In the genomic region with DNA sequence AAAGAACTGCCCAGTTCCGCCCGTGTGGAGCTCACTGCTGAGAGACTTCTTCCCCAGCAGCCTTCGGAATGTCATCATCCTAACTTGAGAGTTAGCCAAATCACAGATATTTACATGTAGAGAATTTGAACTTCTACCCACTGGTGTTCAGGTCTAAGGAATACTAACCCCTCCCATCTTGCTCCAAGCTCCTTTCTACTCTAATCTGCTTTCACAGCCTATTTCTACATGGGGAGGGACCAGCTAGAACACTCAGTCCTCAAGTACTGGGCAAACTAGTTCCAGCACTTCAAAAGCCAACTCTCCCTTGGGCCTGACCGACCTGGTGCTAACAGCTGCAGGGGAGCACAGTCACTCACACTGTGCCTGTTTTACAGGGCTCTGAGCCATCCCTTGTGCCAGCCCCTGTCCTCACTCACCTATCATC, we compare ENCODE assay signal across 11 mouse cellular contexts. TPM values are rescaled to one million over a fixed set of nuclear protein-coding genes. Genes with fewer than 3 reads are reported as not detected.
A peak's percentile ranks its signal among the peaks of the same experiment; 100 is the strongest.
DNase-seq lines count a peak whose midpoint lies in the region; ATAC-seq lines count a peak whose summit lies in the region.
"Had no signal": no experiment of that assay in that cellular context is flagged by ENCODE, and none has a peak within 500 bp of the region (broad histone marks: within the 10 kb centered on the region; RNA-seq: fewer than 3 reads in every experiment).

No protein-coding gene starts in this region.

- 0 out of 2 replicates have a peak, but pooled peaks have one; percentile 3 for ATAC-seq in hindbrain, embryonic 11.5 days (ENCODE audit: low FRiP score)
- ATAC-seq in lung, embryonic 16.5 days (ENCODE audit: low read depth), result peak; percentile 87
- no peak for ATAC-seq in monocyte, adult 5-6 weeks (replicated peaks; ENCODE audit: insufficient number of reproducible peaks, low FRiP score, low TSS enrichment, poor library complexity, severe bottlenecking)
- no peak for ATAC-seq in erythroblast, adult 5-6 weeks (replicated peaks; ENCODE audit: low FRiP score, poor library complexity, severe bottlenecking)

- no peak overlapping the region for H3K27ac ChIP-seq in hindbrain, embryonic 11.5 days (ENCODE audit: low read depth, low read length)
- H3K27ac ChIP-seq in lung, embryonic 16.5 days (ENCODE audit: low read length), result peak overlapping the region; percentile 68
- H3K27ac ChIP-seq: limb, embryonic 13.5 days had no signal

- peak; percentile 28 for DNase-seq in kidney, adult 11 months
- no peak for DNase-seq in kidney, postnatal 4 days
- DNase-seq in NIH3T3 (ENCODE audit: low read depth), result peak; percentile 66
- DNase-seq in hindbrain, embryonic 11.5 days (ENCODE audit: low spot score), result no peak
- DNase-seq in spleen, postnatal 36 days (ENCODE audit: low spot score in 2 of 2), result no peak
- DNase-seq: gastrocnemius, postnatal 14 days had no signal

- H3K9ac ChIP-seq in hindbrain, embryonic 11.5 days (ENCODE audit: low read depth, low read length), result no peak overlapping the region
- no peak overlapping the region for H3K9ac ChIP-seq in lung, embryonic 16.5 days (ENCODE audit: low read length)
- H3K9ac ChIP-seq: limb, embryonic 13.5 days had no signal

- H3K4me2 ChIP-seq in hindbrain, embryonic 11.5 days (replicated peaks; ENCODE audit: low read depth, low read length), result no peak overlapping the region
- H3K4me2 ChIP-seq in lung, embryonic 16.5 days (ENCODE audit: low read depth, low read length), result no peak overlapping the region
- H3K4me2 ChIP-seq: limb, embryonic 13.5 days had no signal

- H3K4me3 ChIP-seq in hindbrain, embryonic 11.5 days (ENCODE audit: low read depth, low read length), result no peak overlapping the region
- no peak overlapping the region for H3K4me3 ChIP-seq in lung, embryonic 16.5 days (ENCODE audit: low read length)
- H3K4me3 ChIP-seq: limb, embryonic 13.5 days; myocyte had no signal

- no peaks in the 10 kb centered on the region for H3K27me3 ChIP-seq in hindbrain, embryonic 11.5 days (ENCODE audit: control insufficient read depth, insufficient read depth, low read length)
- no peaks in the 10 kb centered on the region for H3K27me3 ChIP-seq in lung, embryonic 16.5 days (ENCODE audit: control insufficient read depth, insufficient read depth, low read depth, low read length)
- H3K27me3 ChIP-seq: limb, embryonic 13.5 days had no signal

- 69% methylated on average over 4 of the region's 4 CpGs for WGBS in hindbrain, embryonic 11.5 days
- 29% methylated on average over 4 of the region's 4 CpGs for WGBS in lung, embryonic 16.5 days

- no peaks in the 10 kb centered on the region for H3K4me1 ChIP-seq in hindbrain, embryonic 11.5 days (replicated peaks; ENCODE audit: control insufficient read depth, insufficient read depth, low read length)
- H3K4me1 ChIP-seq in lung, embryonic 16.5 days (replicated peaks; ENCODE audit: control insufficient read depth, insufficient read depth, low read length), result peaks cover 33% of the 10 kb centered on the region

- H3K9me3 ChIP-seq in hindbrain, embryonic 11.5 days (ENCODE audit: control insufficient read depth, low read length), result no peaks in the 10 kb centered on the region
- no peaks in the 10 kb centered on the region for H3K9me3 ChIP-seq in lung, embryonic 16.5 days (ENCODE audit: control insufficient read depth, low read length)
- H3K9me3 ChIP-seq: limb, embryonic 13.5 days had no signal

- no peaks in the 10 kb centered on the region for H3K36me3 ChIP-seq in hindbrain, embryonic 11.5 days (ENCODE audit: control insufficient read depth, insufficient read depth, low read length)
- H3K36me3 ChIP-seq in lung, embryonic 16.5 days (ENCODE audit: control insufficient read depth, insufficient read depth, low read length), result no peaks in the 10 kb centered on the region
- H3K36me3 ChIP-seq: limb, embryonic 13.5 days had no signal

RNA-seq across cellular contexts. Expression of gene Ldlrad3, which starts 44.0 kb away (rescaled TPM):
- polyA plus RNA-seq in hindbrain, embryonic 11.5 days (2014; fragmentation: Nextera tagmentation; extraction: Ambion mirVana), result 48.7 and 50.9 TPM in 2 replicates
- 47.2 and 50.0 TPM in 2 replicates for polyA plus RNA-seq in lung, embryonic 16.5 days (2015; fragmentation: Nextera tagmentation; extraction: Ambion mirVana)
- 99.1 to 119 TPM (median 107 TPM) in 3 replicates for total RNA-seq in monocyte, adult 5-6 weeks (2017)
- 6.7 and 7.7 TPM in 2 replicates for total RNA-seq in erythroblast, adult 5-6 weeks (2015; ENCODE audit: low replicate concordance)
- total RNA-seq in erythroblast, adult 5-6 weeks (2017; ENCODE audit: low replicate concordance), result 3.2 and 6.2 TPM in 2 replicates

Comparison
In these comparisons a context has a peak if more than half of its experiments do, and no peak if none do; other contexts are left out.
1. DNase-seq: peak in kidney, adult 11 months (single experiment) and NIH3T3 (single experiment); none in kidney, postnatal 4 days (0 of 2), hindbrain, embryonic 11.5 days (single experiment) and spleen, postnatal 36 days (0 of 2).
2. ATAC-seq: peak in hindbrain, embryonic 11.5 days (single experiment) and lung, embryonic 16.5 days (single experiment); none in monocyte, adult 5-6 weeks (single experiment) and erythroblast, adult 5-6 weeks (single experiment).
3. RNA of gene Ldlrad3, which starts 44.0 kb away (total RNA-seq): 99.1 to 119 TPM in monocyte, adult 5-6 weeks; 3.2 to 7.7 TPM in erythroblast, adult 5-6 weeks; every median in the first group is over 10 times any median in the second.